Mouse (Mus musculus) spleen, adult 2 months (tissue): ENCODE measurements around the gene Sgca.

Experiments
- CTCF ChIP-seq: fragments of 200-500 bp; IDR thresholded peaks from 2 replicates; pipeline ENCODE4 v1.5.1; 2011; ENCODE audit warnings: mild to moderate bottlenecking, inconsistent platforms; ENCODE audit not compliant: insufficient read depth, insufficient read length, insufficient replicate concordance; ENCODE audit errors: extremely low read depth
- POLR2A ChIP-seq: fragments of 200-500 bp; IDR thresholded peaks from 2 replicates; pipeline ENCODE4 v1.6.1; 2011; ENCODE audit warnings: low read depth, low read length, inconsistent platforms

DNA sequence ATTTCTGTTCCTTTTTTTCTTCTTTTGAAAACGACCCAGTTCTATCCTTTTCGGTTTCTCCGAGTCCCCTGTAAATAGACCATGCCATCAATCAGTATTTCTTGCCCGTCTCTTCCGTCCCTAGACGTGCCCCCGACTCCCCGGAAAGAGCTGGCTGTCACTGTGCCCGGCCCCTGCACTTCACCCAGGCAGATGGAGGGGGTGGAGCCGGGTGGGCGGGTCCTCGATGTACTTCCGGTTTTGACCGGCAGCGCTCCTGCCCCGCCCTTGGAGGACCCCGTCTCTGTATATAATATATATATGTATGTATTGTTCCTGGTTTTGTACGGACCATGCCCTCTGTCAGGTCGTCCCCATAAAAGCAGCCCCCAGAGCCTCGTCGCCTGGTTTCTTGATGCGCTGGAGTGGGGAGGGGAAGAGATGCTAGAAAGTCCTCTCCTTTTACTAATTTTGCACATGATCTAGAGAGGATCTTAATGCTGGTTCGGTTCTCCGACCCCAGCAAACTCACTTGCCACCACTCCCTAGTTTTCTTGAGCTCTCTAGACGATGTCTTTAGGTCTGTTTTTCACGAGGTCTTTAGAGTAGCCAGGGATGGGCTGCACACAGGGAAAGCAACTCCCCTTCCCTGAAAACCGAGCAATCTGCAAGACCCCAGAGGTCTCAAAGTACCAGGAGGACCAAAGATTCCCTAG is 30.5 kb upstream of the Sgca start:
- TF ChIP-seq POLR2A: no peak; the same call in 1 of the 2 replicates
- no peak for TF ChIP-seq CTCF
